Mouse (Mus musculus) myocyte (in vitro differentiated cells): ENCODE measurements at regions not wholly inside any gene's neighbourhood (a gene's known extent, or its start where the extent isn't known, plus 50 kb on each side); places are given as distances from the start of the nearest gene placed in this dataset.
"Not testable (repeated sequence)": the region's sequence is repeated elsewhere in the genome, so short reads cannot be mapped to it uniquely, and the experiment has no call there.

Experiments
- H3K27me3 ChIP-seq: one replicate; pipeline ENCODE4 v1.6.1; 2011; ENCODE audit not compliant: control insufficient read depth, insufficient read depth, insufficient read length
- H3K36me3 ChIP-seq: one replicate; pipeline ENCODE4 v1.6.1; 2011; ENCODE audit not compliant: control insufficient read depth, insufficient read depth
- H3K4me2 ChIP-seq: one replicate; pipeline ENCODE4 v1.6.1; 2011; ENCODE audit warnings: low read depth, control low read depth
- H3K4me3 ChIP-seq: one replicate; pipeline ENCODE4 v1.5.1; 2011; ENCODE audit warnings: mild to moderate bottlenecking, control low read depth, moderate library complexity
- H3K79me2 ChIP-seq: one replicate; pipeline ENCODE4 v1.6.1; 2011; ENCODE audit not compliant: control insufficient read depth, insufficient read depth
- H3ac ChIP-seq: one replicate; pipeline ENCODE4 v1.6.1; 2011; ENCODE audit not compliant: control insufficient read depth, insufficient read length
- CEBPB ChIP-seq: IDR thresholded peaks from 2 replicates; pipeline ENCODE4 v1.6.1; 2011; ENCODE audit warnings: mild to moderate bottlenecking, moderate library complexity; ENCODE audit not compliant: poor library complexity, insufficient read depth, severe bottlenecking
- E2F4 ChIP-seq: IDR thresholded peaks from one replicate; pipeline ENCODE4 v1.6.1; 2011; ENCODE audit warnings: mild to moderate bottlenecking, control low read depth, moderate library complexity; ENCODE audit not compliant: insufficient read depth
- MAX ChIP-seq: IDR thresholded peaks from one replicate; pipeline ENCODE4 v1.6.1; 2011; ENCODE audit warnings: low read depth, mild to moderate bottlenecking, control low read depth
- MYOD1 ChIP-seq, 3 experiments: IDR thresholded peaks; one replicate each; pipeline ENCODE4 v1.6.1; 2011; ENCODE audit warnings: control low read depth in 2 of 3, low read depth in 2 of 3, mild to moderate bottlenecking in 2 of 3, moderate library complexity in 1 of 3; ENCODE audit not compliant: insufficient read length in 2 of 3, control insufficient read depth in 1 of 3
- MYOG ChIP-seq, 3 experiments: IDR thresholded peaks; one replicate each; pipeline ENCODE4 v1.6.1; 2011; ENCODE audit warnings: control low read depth in 2 of 3, low read depth in 2 of 3, mild to moderate bottlenecking in 2 of 3; ENCODE audit not compliant: insufficient read length in 2 of 3, control insufficient read depth in 1 of 3, insufficient read depth in 1 of 3
- POLR2A ChIP-seq: IDR thresholded peaks from one replicate; pipeline ENCODE4 v1.6.1; 2011; ENCODE audit warnings: low read depth, mild to moderate bottlenecking, control low read depth, moderate library complexity; ENCODE audit not compliant: insufficient read length
- POLR2AphosphoS2 ChIP-seq: IDR thresholded peaks from one replicate; pipeline ENCODE4 v1.6.1; 2011; ENCODE audit warnings: low read depth, control low read depth; ENCODE audit not compliant: insufficient read length
- REST ChIP-seq: IDR thresholded peaks from one replicate; pipeline ENCODE4 v1.6.1; 2011; ENCODE audit warnings: mild to moderate bottlenecking, control low read depth, moderate library complexity; ENCODE audit not compliant: insufficient read depth, insufficient read length
- SRF ChIP-seq: IDR thresholded peaks from one replicate; pipeline ENCODE4 v1.6.1; 2011; ENCODE audit warnings: low read depth; ENCODE audit not compliant: control insufficient read depth, insufficient read length
- TCF12 ChIP-seq: IDR thresholded peaks from one replicate; pipeline ENCODE4 v1.6.1; 2011; ENCODE audit warnings: mild to moderate bottlenecking, control low read depth; ENCODE audit not compliant: poor library complexity, insufficient read depth, severe bottlenecking
- TCF3 ChIP-seq: IDR thresholded peaks from one replicate; pipeline ENCODE4 v1.6.1; 2011; ENCODE audit warnings: low read depth, control low read depth; ENCODE audit not compliant: insufficient read length
- USF1 ChIP-seq: IDR thresholded peaks from one replicate; pipeline ENCODE4 v1.6.1; 2011; ENCODE audit warnings: low read depth, mild to moderate bottlenecking, control low read depth, moderate library complexity

DNA sequence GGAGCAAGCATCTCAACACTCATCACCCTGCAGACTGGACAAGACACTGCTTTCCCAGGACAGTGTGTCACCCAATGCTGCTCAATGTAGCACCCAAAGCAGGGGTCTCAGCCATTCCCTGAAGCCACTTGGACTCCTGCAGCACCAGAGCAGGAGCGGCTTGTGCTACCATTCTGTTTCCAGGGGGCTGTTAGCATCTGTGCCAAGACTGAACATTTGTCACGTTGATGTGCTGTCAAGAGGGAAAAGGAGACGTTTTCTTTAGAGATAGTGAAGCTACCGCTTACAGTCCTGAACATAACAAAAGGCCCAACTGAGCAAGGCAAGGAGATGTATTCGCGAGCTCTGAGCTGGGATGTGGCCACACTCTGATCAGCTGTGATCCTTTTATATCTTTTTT is 410.3 kb downstream of the Ice1 start:
- Histone ChIP-seq H3K27me3 (no peaks in the 10 kb centered on the region), H3K36me3 (no peaks in the 10 kb centered on the region), H3K79me2 (no peaks in the 10 kb centered on the region), H3ac (no peak overlapping the region), H3K4me2 (no peak overlapping the region), H3K4me3 (no peak overlapping the region)
- TF ChIP-seq CEBPB (no peak), TCF12 (no peak)

DNA sequence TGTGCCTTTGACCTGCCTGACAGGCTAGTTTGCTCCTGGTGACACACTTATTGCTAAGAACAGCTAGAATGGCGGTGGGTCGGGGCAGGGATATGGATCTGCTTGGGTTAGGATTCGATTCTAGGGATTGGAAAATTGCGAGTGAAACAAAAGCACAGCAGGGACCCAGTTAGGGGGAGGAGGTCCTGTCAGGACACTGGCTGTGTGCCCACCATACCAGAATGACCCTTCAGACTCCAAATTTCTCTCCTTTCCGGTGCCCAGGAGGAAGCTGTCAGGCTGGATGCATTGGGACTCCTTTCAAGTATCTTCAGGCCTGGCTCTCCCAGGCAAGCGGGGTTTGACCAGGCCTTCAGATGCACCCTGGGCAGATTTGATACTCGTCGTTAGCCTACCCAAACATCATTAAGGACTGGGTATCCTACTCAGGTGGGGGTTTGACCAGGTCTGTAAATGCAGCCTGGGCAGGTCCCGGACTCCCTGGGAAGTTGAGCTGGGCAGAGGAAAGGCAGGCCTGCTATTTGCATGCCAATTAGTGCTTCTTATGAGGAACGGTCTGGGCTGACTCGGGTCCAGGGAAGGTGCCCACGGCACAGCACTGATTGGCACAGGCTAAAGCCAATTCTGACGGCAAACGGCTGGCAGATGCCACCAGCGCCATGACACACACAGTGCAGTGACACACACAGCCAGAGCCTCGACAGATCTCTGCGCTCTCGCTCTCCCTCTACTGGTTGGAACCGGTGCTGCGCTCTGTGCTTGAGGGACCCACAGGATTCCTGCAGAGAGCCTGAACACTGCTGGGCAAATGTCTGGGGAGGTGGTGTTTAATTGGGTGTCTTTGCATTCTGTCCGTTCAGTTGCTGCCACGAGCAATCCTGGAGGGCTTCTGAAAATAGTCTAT is 403.3 kb downstream of the Ice1 start:
- no peaks in the 10 kb centered on the region for H3K79me2 ChIP-seq
- H3K4me2 ChIP-seq = no peak overlapping the region
- TF ChIP-seq CEBPB = no peak
- no peak for TF ChIP-seq MYOG (IDR thresholded peaks at IDR 0.05; ENCODE audit: control insufficient read depth in 1 of 3, insufficient read depth in 1 of 3, insufficient read length in 2 of 3, low read depth in 2 of 3)
- no peak for TF ChIP-seq TCF3
- TF ChIP-seq TCF12 = no peak
- TF ChIP-seq E2F4 = no peak
- TF ChIP-seq SRF = no peak
- no peak for TF ChIP-seq MYOD1 (IDR thresholded peaks at IDR 0.05; ENCODE audit: control insufficient read depth in 1 of 3, insufficient read length in 2 of 3, low read depth in 2 of 3)
- TF ChIP-seq POLR2A = no peak
- TF ChIP-seq POLR2AphosphoS2 = no peak
- no peak for TF ChIP-seq REST
- TF ChIP-seq USF1 = no peak
- no peak for TF ChIP-seq MAX
- no peak overlapping the region for H3K4me3 ChIP-seq
- H3ac ChIP-seq = no peak overlapping the region
- no peaks in the 10 kb centered on the region for H3K36me3 ChIP-seq
- H3K27me3 ChIP-seq = no peaks in the 10 kb centered on the region

- no peaks in the 10 kb centered on the region for H3K79me2 ChIP-seq
- TF ChIP-seq MAX (no peak), E2F4 (no peak), POLR2A (no peak)
- no peak overlapping the region for H3K4me2 ChIP-seq
- no peaks in the 10 kb centered on the region for H3K27me3 ChIP-seq
- no peaks in the 10 kb centered on the region for H3K36me3 ChIP-seq
- H3ac ChIP-seq = no peak overlapping the region
- H3K4me3 ChIP-seq = no peak overlapping the region
Measured at GRCm38 (mm10) chr13:70243598-70244157, 393.8 kb downstream of the Ice1 start.

DNA sequence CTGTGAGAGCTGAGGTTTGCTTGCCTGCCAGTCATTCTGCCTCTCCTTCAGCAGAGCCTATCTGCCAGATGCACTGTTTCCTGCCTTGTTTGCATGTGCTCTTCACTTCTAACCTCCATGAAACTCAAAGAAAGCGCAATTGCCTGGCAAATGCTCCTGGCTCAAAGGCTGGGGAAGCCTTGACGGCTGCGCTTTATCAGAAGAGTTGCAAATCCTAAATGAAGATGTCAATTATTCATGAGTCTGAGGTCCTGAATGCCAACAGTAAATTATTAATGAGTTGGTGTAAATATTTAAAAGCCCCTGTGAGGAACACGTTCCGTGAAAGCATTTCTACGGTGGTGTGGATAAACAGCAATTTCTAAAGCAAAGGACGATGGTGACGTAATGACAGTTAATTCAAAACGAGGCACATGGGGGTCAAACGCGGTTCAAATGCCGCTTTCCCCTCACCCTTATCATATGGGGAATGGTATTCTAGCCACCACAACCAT is 377.4 kb downstream of the Ice1 start:
- Histone ChIP-seq H3K79me2 (no peaks in the 10 kb centered on the region), H3K27me3 (no peaks in the 10 kb centered on the region), H3K36me3 (no peaks in the 10 kb centered on the region), H3K4me2 (no peak overlapping the region), H3ac (no peak overlapping the region), H3K4me3 (no peak overlapping the region)
- TF ChIP-seq MYOD1 (IDR thresholded peaks at IDR 0.05; ENCODE audit: control insufficient read depth in 1 of 3, insufficient read length in 2 of 3, low read depth in 2 of 3) (no peak), SRF (no peak), TCF12 (no peak), TCF3 (no peak), CEBPB (no peak), POLR2A (no peak), POLR2AphosphoS2 (no peak), REST (no peak), USF1 (no peak), E2F4 (no peak), MAX (no peak)

GRCm38 (mm10) chr13:70263654-70264053 is 373.8 kb downstream of the Ice1 start:
- TF ChIP-seq CEBPB (no peak), TCF12 (no peak), POLR2AphosphoS2 (no peak)
- no peaks in the 10 kb centered on the region for H3K27me3 ChIP-seq
- H3K79me2 ChIP-seq = no peaks in the 10 kb centered on the region

GRCm38 (mm10) chr13:70276884-70277378 is 360.5 kb downstream of the Ice1 start:
- H3K4me2 ChIP-seq = not testable (repeated sequence)

More at GRCm38 (mm10) chr13:70263654-70264053, 373.8 kb downstream of the Ice1 start:
- Histone ChIP-seq H3K4me3 (no peak overlapping the region), H3ac (no peak overlapping the region), H3K4me2 (no peak overlapping the region), H3K36me3 (no peaks in the 10 kb centered on the region)

More at GRCm38 (mm10) chr13:70276884-70277378, 360.5 kb downstream of the Ice1 start:
- not testable (repeated sequence) for H3ac ChIP-seq, H3K79me2 ChIP-seq, H3K4me3 ChIP-seq, H3K27me3 ChIP-seq, H3K36me3 ChIP-seq
